Mouse (Mus musculus) adrenal gland (tissue): ENCODE results near the gene Pkd1l2.

Source experiments
- intact Hi-C: fragments of 180-260 bp; cut with DNase I; formaldehyde crosslinking; loops from one replicate; pipeline ENCODE4 v1.15.1; 2025
- long read RNA-seq, 2 experiments: library from polyadenylated mRNA; unstranded; transcript quantifications; one replicate each; pipeline ENCODE4 v2.0.0; 2020; ENCODE audit warnings: borderline replicate concordance in 1 of 2; ENCODE audit not compliant: insufficient replicate concordance in 1 of 2

The Pkd1l2 gene
- long read RNA-seq, experiment 1, partial matches to known transcripts: 0 of 1 reads
- long read RNA-seq, experiment 1, other reads (novel, unspliced or antisense): 1 of 1 reads
- long read RNA-seq, experiment 2, partial matches to known transcripts: 0 of 1 reads
- long read RNA-seq, experiment 2, other reads (novel, unspliced or antisense): 1 of 1 reads

DNA sequence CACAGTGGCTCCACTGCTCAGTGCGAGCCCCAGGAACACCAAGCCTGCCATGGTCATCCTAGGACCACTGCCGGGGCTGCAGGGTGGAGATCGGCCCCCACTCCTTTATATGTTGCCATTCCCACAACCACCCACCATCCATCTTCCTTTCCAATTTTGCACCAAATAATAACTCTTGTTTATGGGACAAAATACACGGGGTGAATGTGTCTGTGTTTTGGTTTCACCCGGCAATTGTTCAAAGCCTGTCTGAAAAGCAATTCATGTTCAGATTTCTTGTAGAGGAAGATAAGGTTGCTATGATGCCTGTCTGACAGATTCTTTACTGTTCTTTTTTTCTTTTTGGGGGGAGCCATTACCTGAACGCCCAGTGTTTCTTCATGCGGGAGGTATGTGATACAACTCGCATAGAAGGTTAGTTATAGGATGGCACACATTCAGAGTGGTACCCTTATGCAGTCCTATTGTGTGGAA is at the start of gene Pkd1l2:
Pkd1l2 (minus strand) TSS at position 51 of the 474 bp plus-strand sequence.
- intact Hi-C loops: no loop called here

DNA sequence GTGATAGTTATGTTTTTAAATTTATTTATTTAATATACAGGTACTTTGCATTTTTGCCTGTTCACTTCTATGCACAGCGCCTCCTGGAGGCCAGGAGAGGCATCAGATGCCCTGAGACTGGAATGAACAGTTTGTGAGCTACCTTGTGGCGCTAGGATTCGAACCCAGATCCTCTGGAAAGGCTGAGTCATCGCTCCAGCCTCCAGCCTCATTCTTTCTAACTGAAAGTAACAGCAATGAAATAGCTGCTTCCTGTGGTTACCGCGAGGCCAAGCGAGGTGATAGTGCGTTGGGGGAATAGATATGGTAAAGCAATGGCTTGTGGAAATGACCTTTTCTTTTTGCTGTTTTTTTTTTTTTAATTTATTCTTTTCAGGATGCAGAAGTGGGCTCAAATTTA is 44.8 kb upstream of the Pkd1l2 start:
- intact Hi-C loops: no loop called here

DNA sequence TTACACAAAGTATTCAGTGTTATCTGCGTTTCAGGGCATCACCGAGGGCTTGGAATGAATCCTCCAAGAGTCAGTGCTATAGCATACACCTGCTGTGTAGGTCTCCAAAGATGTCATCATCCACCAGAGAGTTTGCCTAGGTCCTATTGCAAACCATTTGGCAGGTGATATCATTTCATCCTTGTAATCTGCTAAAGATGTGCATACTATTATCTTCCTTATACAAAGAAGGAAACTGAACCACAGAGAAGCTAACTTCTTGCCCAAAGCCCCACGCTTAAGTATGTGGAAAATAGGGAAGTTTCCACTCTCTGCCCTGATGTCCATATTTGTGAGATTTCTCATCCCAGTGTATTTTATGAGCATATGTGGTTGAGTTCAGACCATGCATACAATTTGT is 44.2 kb upstream of the Pkd1l2 start:
- intact Hi-C loops: no loop called here

DNA sequence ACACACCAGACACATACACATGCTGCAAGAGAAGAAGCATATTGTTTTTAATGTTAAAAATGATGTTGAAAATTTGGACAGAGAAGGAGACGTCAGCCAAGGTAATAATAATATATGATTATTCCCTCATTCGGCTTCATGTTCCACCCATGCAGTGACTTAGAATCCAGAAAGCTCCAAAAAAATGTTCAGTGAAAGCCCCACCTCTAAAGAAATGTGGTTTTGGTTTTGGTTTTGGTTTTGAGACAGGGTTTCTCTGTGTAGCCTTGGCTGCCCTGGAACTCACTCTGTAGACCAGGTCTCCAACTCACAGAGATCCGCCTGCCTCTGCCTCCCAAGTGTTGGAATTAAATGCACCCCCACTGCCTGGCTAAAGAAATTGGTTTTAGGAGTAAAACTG is 43.6 kb upstream of the Pkd1l2 start:
- intact Hi-C loops: no loop called here

GRCm38 (mm10) chr8:117123850-117124633 is 41.8 kb upstream of the Pkd1l2 start:
- intact Hi-C loops: no loop called here

DNA sequence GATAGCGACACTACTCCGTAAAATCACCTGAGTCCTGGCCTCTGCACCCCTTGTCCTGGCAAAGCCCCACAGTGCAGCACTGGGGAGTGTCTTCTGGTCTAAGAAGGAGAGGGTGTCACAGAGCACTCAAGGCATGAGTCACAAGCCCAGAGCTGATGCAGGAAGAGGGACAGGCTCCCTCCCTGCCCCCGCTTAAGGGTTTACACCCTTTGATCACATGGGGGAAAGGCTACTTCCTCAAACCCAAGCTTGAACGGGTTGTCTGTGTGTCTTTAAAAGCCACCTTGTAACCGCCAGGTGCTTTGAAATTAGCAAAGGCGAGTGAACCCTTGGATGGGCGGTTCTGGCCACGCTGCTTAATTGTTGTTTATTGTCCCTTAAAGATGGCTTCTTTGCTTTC is 39.0 kb upstream of the Pkd1l2 start:
- intact Hi-C loops: no loop called here

DNA sequence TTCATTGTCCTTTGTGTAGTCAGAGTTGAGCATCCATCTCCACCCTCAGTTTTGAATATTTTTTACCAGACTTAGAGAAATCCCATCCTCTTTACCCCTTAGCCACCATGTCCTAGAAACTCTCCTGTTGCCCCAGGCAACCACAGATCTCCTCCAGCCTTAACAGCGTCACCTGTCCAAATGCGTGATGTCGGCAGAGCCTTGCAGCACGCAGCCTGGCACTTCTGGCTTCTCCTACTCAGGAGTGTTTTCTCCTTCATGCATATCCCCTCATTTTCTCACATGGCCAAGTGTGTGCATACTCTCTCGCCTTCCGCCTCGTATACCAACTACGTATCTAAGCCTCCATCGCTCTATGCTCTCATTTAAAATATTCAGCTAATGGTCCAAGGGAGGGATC is 36.2 kb upstream of the Pkd1l2 start:
- intact Hi-C loops: loop anchor here (10.0 kb wide), 1 partner anchor 446 kb away; no protein-coding TSS in a partner anchor

DNA sequence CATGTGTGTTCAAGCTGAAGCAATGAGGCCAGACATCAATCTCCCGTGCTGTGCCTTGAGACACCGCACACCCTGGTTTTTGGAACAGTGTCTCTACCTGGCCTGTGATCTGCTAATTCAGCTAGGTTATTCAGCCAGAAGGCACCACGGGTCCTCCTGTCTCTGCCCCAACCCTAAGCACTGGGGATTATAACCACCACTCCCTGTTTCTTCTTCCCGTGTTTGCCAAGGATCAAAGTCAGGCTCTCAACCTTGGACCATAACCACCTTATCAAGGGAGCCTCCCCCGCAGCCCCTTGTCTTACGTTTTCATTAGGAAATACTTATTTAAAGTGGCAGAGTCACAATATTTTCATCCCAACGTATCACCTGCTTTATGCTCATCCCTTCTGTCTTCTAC is 34.3 kb upstream of the Pkd1l2 start:
- intact Hi-C loops: loop anchor here (10.0 kb wide), 1 partner anchor 448 kb away; no protein-coding TSS in a partner anchor

DNA sequence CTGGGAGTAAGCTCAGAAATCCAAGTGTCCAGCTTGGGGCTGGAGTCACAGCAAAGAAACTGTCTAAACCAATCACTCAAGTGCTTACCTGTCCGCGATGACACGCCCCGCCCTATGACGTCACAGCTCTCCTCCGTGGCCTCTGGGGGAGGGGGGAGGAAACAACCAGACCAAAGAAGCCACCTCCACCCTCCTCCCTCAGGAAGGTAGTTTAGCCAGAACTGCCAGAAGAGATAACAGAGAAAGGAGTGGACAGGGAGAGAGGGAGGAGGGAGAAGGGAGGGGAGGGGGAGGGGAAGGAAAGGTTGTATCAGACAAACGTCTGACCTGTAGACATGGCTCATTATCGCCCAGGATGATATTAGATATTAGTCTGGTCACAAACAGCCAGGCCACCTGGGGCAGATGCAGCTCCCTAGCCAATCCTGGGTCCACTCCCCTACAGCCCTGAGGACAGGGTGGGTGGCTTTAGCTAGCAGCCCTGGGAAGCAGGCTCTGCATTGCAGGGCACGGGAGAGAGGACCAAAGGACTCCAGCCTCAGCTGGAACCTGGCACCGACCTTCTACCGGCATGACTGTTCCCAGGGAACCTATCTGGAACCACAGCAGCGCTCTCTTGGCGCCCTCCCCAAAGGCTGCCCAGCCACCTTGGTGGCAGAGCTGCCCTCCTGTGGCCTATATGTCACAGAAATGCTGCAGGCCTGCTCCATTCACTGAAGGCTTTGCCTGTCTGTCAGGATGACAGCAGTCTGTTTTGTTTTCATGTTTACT is 33.6 kb upstream of the Pkd1l2 start:
- intact Hi-C loops: loop anchor here (10.0 kb wide), 1 partner anchor 449 kb away; no protein-coding TSS in a partner anchor

- intact Hi-C loops: loop anchor here (10.0 kb wide), 1 partner anchor 450 kb away; no protein-coding TSS in a partner anchor
Observed at GRCm38 (mm10) chr8:117115094-117115493, 32.8 kb upstream of the Pkd1l2 start.

DNA sequence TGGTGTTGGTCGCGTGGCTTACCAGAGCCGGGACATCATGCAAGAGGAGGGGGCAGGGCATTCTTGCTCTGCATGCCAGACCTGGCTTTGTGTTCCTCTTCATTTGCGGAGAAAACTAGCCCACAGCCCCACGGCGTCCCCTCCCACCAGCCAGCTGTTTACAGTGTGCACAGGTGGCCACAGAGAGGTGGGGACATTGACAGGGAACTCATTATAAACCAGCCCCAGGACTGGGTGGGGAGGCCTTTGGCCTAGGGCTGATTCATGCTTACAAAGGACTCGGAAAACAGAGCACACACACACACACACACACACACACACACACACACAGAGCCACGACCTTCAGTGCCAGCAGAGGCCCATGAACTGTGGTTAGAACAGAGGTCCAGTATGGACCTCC is 30.0 kb upstream of the Pkd1l2 start:
- intact Hi-C loops: loop anchor here (10.0 kb wide), 1 partner anchor 453 kb away; no protein-coding TSS in a partner anchor

DNA sequence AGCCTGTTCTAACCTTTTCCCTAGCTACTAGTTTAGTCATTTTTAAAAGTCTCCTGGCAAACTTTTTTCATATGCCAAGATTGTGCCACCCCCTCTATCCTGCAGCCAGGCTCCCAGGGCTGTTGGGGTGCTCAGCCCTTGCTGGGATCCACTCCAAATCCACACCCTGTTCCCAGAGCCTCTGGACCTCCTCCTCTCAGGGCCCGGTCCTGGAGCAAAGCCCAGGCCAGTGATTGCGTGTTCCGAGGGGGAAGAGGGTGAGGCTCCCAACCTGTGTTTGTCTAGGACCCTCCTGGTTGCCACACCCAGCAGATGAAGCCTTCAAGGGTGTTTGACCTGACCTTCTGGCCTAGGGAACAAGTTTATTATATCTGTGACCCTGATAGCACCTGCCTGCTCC is 29.4 kb upstream of the Pkd1l2 start:
- intact Hi-C loops: loop anchor here (10.0 kb wide), 1 partner anchor 453 kb away; no protein-coding TSS in a partner anchor

DNA sequence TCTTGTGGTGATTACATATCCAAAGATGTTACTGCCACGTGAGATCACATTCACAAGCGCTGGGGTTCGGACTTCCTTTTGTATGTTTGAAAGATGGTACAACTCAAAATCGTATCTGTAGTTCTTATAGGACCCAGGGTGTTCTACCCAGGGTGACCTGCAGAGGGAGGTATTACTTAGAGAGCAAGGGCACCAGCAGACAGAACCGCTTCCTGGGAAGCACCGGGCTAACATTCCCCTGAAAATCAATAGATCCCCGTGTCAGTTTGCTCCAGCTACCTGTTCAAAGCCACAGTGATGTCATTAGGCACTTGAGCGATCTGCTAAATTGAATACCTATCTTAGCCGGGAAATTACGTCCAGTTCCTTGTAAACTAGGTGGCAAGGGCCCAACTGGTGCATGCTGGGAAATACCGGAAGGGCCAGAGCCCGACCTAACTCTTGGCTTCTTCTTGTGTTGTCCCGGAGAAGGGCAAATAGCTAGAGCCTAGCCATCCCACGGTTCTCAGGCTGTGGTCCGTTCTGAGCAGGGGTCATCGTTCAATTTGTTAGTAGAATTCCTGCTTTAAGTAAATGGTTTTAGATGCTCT is 27.6 kb upstream of the Pkd1l2 start:
- intact Hi-C loops: loop anchor here (5.0 to 10.0 kb wide), 3 partner anchors 67 to 455 kb away; no protein-coding TSS in a partner anchor

DNA sequence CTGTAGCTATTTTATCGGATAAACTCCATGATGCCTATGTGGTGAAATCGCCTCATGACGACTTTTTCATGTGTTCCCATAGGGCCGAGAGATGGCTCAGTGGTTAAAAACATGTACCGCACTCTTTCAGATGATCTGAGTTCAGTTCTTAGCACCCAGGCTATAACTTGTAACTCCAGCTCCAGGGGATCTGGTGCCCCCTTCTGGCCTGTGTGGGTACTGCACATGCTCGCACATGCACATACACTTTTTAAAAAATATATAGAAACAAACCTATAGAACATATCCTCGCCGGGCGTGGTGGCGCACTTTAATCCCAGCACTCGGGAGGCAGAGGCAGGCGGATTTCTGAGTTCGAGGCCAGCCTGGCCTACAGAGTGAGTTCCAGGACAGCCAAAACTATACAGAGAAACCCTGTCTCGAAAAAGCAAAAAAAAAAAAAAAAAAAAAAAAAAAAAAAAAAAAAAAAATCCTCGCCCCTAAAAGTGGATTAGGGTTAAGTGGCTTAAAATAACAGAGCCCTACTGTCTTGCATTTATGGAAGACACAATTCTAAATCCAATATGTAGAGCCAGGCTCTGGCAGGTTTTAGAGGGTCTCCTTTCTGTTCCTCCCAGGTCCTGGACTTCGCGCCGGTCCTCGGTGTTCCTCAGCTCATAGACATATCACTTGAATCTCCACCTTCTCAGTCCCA is 26.9 kb upstream of the Pkd1l2 start:
- intact Hi-C loops: loop anchor here (5.0 kb wide), 2 partner anchors 68 to 358 kb away; no protein-coding TSS in a partner anchor

GRCm38 (mm10) chr8:117107533-117107932 is 25.3 kb upstream of the Pkd1l2 start:
- intact Hi-C loops: loop anchor here (5.0 kb wide), 2 partner anchors 70 to 360 kb away; no protein-coding TSS in a partner anchor

- intact Hi-C loops: no loop called here
Observed at GRCm38 (mm10) chr8:117097564-117098191, 15.4 kb upstream of the Pkd1l2 start.

DNA sequence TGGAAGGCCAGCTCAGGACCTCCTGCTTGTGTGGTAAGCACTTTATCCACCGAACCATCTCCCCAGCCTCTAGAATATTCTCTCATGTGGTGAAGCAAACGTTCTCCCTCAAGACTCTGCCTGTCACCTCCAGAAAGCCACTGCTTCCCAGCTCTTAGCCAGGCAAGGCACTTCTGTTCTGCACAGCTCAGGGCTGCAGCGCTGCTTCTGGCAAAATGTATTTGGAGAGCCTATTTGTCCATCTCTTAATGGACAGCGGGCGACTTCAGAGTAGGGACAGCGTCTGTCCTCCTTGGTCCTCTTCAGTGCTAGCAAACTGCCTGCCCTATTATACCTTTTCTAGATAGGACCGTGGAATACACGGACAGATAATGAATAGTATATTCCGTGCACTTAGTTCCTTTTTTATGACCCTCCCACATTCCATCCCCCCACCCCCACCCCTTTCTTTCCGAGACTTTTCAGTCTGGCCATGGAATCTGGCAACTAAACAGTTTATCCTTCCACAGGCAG is 14.9 kb upstream of the Pkd1l2 start:
- intact Hi-C loops: no loop called here

GRCm38 (mm10) chr8:117095647-117096046 is 13.4 kb upstream of the Pkd1l2 start, which contains the start of gene Bco1:
Gene Bco1 (plus strand): TSS chr8:117095854.
- intact Hi-C loops: no loop called here

DNA sequence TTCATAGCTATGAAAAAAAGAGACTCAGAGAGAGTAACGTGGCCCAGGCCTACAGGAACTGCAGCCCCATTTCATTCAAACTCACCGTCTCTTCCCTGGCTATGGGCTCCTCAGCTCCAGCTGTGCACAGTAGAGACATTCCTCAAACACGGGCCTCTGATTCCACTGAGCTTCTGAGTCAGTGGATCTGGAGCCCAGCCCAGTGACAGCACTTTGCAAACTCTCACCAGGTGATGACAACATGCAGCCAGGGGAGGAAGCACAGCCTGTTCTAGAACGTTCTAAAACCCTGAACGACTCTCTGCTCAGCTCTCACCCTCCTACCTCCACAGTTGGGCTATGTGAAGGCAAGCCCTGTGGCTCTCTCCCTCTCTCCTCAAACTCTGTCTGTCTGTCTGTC is 11.8 kb upstream of the Pkd1l2 start:
- intact Hi-C loops: no loop called here

DNA sequence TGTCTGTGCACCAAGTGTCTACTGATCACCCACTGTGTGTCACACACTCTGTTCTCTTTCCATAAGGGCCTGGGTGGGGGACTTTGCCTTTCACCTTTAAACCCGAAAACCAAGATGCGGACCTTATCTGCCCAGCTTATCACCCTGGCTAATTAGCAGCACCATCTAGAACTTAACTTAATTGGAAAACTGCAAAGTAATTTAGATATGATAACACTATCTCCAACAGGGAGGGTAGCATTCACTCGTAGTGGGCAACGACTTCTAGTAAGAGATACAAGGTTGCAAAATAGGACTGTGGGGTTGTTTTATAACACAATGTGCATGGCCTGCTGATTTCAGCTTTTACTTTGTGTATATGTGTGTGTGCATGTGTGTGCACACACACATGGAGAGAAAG is 7.6 kb upstream of the Pkd1l2 start:
- intact Hi-C loops: no loop called here
